Mouse (Mus musculus) testis, adult 2 months (tissue): ENCODE measurements at regions not wholly inside any gene's neighbourhood (a gene's known extent, or its start where the extent isn't known, plus 50 kb on each side); places are given as distances from the start of the nearest gene placed in this dataset.

ENCODE experiments used
- CTCF ChIP-seq: fragments of 200-500 bp; IDR thresholded peaks from 2 replicates; pipeline ENCODE4 v1.5.1; 2012; ENCODE audit warnings: low read depth, mild to moderate bottlenecking, inconsistent platforms, low read length, moderate library complexity; ENCODE audit not compliant: control insufficient read depth, insufficient read depth, insufficient replicate concordance
- POLR2A ChIP-seq: fragments of 200-500 bp; IDR thresholded peaks from 2 replicates; pipeline ENCODE4 v1.6.1; 2012; ENCODE audit warnings: low read depth, mild to moderate bottlenecking, inconsistent platforms, low read length, moderate library complexity; ENCODE audit not compliant: control insufficient read depth

- TF ChIP-seq POLR2A, result no peak
- no peak for TF ChIP-seq CTCF
Observed at GRCm38 (mm10) chr15:88508971-88509370, 91.1 kb upstream of the Zdhhc25 start.
